Mouse (Mus musculus): Measurements from ENCODE around the gene Prdx5.

- TF ChIP-seq ZKSCAN1 (IDR thresholded peaks at IDR 0.05; ENCODE audit: low read depth, low read length) (no peak), NRF1 (IDR thresholded peaks at IDR 0.05; ENCODE audit: insufficient read depth, low read depth, low read length, poor library complexity, severe bottlenecking) (no peak), SMC3 (IDR thresholded peaks at IDR 0.05; ENCODE audit: low read depth, low read length) (peak; percentile 53)
Measured at GRCm38 (mm10) chr19:6924461-6925306, 14.8 kb upstream of the Prdx5 start.
